Mouse (Mus musculus) olfactory bulb, adult 2 months (tissue): ENCODE results near the gene Fry.

ENCODE experiments used
- CTCF ChIP-seq: fragments of 200-500 bp; IDR thresholded peaks from 2 replicates; pipeline ENCODE4 v1.5.1; 2012; ENCODE audit warnings: low read depth, mild to moderate bottlenecking, low read length, moderate library complexity; ENCODE audit not compliant: insufficient read depth
- POLR2A ChIP-seq: fragments of 200-500 bp; IDR thresholded peaks from 2 replicates; pipeline ENCODE4 v1.6.1; 2012; ENCODE audit warnings: mild to moderate bottlenecking, low read depth, low read length, moderate library complexity; ENCODE audit not compliant: insufficient read depth

GRCm38 (mm10) chr5:150265005-150265404, 146.6 kb downstream of the Fry start:
- TF ChIP-seq POLR2A (no peak), CTCF (no peak)
